Mouse (Mus musculus) brain, embryonic 14.5 days (tissue): ENCODE data around the gene Npas3. TPM values are rescaled to one million over a fixed set of nuclear protein-coding genes. Genes with fewer than 3 reads are reported as not detected.

ENCODE experiments used
- DNase-seq: peaks from one replicate; pipeline ENCODE4 v3.0.0-alpha.2; 2011; ENCODE audit warnings: low read depth
- CTCF ChIP-seq: fragments of 200-500 bp; IDR thresholded peaks from 2 replicates; pipeline ENCODE4 v1.5.1; 2012; ENCODE audit warnings: inconsistent platforms, mild to moderate bottlenecking, moderate library complexity, borderline replicate concordance; ENCODE audit not compliant: insufficient read depth, insufficient read length; ENCODE audit errors: extremely low read depth
- POLR2A ChIP-seq: fragments of 200-500 bp; IDR thresholded peaks from 2 replicates; pipeline ENCODE4 v1.6.1; 2012; ENCODE audit warnings: mild to moderate bottlenecking, inconsistent platforms, borderline replicate concordance; ENCODE audit not compliant: poor library complexity, insufficient read depth, insufficient read length, severe bottlenecking; ENCODE audit errors: extremely low read depth
- polyA plus RNA-seq: library from polyadenylated mRNA; depleted of rRNA; stranded (reverse); fragments of >200 nt; gene quantifications from 2 replicates; pipeline ENCODE4 v1.2.3, GENCODE M21; 2012

Gene Npas3
- polyA plus RNA-seq, 1 experiment = 34.2 TPM

GRCm38 (mm10) chr12:54067886-54068756 is 819.6 kb downstream of the Npas3 start:
- TF ChIP-seq POLR2A (no peak), CTCF (no peak)
- peak; percentile 78 for DNase-seq

GRCm38 (mm10) chr12:54068757-54069146 is 820.3 kb downstream of the Npas3 start:
- DNase-seq = peak; percentile 25
- TF ChIP-seq POLR2A (no peak), CTCF (no peak)

GRCm38 (mm10) chr12:54074012-54074411 is 825.5 kb downstream of the Npas3 start:
- TF ChIP-seq POLR2A (no peak), CTCF (no peak)

GRCm38 (mm10) chr12:54080996-54081395 is 832.5 kb downstream of the Npas3 start:
- no peak for TF ChIP-seq POLR2A
- no peak for TF ChIP-seq CTCF
- no peak for DNase-seq

More at GRCm38 (mm10) chr12:54074012-54074411, 825.5 kb downstream of the Npas3 start:
- no peak for DNase-seq

- DNase-seq = peak; percentile 88
- TF ChIP-seq POLR2A (no peak), CTCF (no peak)
These were observed 845.3 kb downstream of the Npas3 start for GRCm38 (mm10) chr12:54093729-54094128.

GRCm38 (mm10) chr12:54096492-54096891 is 848.0 kb downstream of the Npas3 start:
- TF ChIP-seq CTCF = no peak
- TF ChIP-seq POLR2A = no peak

GRCm38 (mm10) chr12:54098136-54098535 is 849.7 kb downstream of the Npas3 start:
- no peak for DNase-seq
- TF ChIP-seq CTCF = no peak
- no peak for TF ChIP-seq POLR2A

More at GRCm38 (mm10) chr12:54096492-54096891, 848.0 kb downstream of the Npas3 start:
- no peak for DNase-seq

- DNase-seq = peak; percentile 83
- TF ChIP-seq POLR2A (no peak), CTCF (peak; percentile 83)
These were observed 850.3 kb downstream of the Npas3 start for GRCm38 (mm10) chr12:54098785-54099184.

GRCm38 (mm10) chr12:54099458-54099857 is 851.0 kb downstream of the Npas3 start:
- DNase-seq = no peak
- no peak for TF ChIP-seq CTCF
- TF ChIP-seq POLR2A = no peak

GRCm38 (mm10) chr12:54101307-54101870 is 852.9 kb downstream of the Npas3 start:
- TF ChIP-seq POLR2A (no peak), CTCF (no peak)

GRCm38 (mm10) chr12:54102500-54102899 is 854.0 kb downstream of the Npas3 start:
- DNase-seq = no peak
- TF ChIP-seq POLR2A = no peak
- TF ChIP-seq CTCF = no peak

More at GRCm38 (mm10) chr12:54101307-54101870, 852.9 kb downstream of the Npas3 start:
- no peak for DNase-seq
